Mouse (Mus musculus): ENCODE results near the gene Opcml. TPM values are rescaled to one million over a fixed set of nuclear protein-coding genes. Genes with fewer than 3 reads are reported as not detected.

Opcml gene
- polyA plus RNA-seq, 1 experiment from 2014 or later = 0.31 TPM

- Histone ChIP-seq H3K4me2 (no peak overlapping the region), H3K36me3 (no peaks in the 10 kb centered on the region), H3K4me1 (replicated peaks) (no peaks in the 10 kb centered on the region), H3K27me3 (no peaks in the 10 kb centered on the region), H3K4me3 (replicated peaks) (no peak overlapping the region), H3K9ac (no peak overlapping the region), H3K9me3 (replicated peaks) (0 out of 2 replicates have a peak, but pooled peaks cover 2% of the 10 kb centered on the region), H3K27ac (no peak overlapping the region)
- no peak for DNase-seq
- no peak for ATAC-seq (ENCODE audit: low read depth)
Measured at GRCm38 (mm10) chr9:28615447-28615846, 824.9 kb downstream of the Opcml start.

DNA sequence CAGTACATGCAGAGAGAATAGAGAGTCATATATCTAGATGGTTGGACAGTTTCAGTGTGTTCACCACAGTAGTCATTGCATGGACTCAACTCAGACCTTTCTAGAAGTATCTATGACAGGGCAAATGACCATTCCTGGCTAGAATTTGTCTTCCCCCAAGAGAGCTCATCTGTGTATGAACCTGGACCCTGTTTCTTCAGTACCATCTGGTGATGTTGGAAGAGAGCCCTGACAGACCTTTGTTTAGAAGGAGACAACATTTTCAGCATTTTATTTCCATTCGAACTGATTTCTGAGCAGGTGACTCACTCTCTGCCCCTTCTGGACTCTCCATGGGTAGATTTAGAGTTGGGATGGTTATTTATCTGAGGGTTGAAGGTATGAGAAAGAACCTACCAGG lies 827.1 kb downstream of the Opcml start:
- 34% methylated on average over 1 of the region's 1 CpGs for WGBS (ENCODE audit: insufficient replicate concordance)

DNA sequence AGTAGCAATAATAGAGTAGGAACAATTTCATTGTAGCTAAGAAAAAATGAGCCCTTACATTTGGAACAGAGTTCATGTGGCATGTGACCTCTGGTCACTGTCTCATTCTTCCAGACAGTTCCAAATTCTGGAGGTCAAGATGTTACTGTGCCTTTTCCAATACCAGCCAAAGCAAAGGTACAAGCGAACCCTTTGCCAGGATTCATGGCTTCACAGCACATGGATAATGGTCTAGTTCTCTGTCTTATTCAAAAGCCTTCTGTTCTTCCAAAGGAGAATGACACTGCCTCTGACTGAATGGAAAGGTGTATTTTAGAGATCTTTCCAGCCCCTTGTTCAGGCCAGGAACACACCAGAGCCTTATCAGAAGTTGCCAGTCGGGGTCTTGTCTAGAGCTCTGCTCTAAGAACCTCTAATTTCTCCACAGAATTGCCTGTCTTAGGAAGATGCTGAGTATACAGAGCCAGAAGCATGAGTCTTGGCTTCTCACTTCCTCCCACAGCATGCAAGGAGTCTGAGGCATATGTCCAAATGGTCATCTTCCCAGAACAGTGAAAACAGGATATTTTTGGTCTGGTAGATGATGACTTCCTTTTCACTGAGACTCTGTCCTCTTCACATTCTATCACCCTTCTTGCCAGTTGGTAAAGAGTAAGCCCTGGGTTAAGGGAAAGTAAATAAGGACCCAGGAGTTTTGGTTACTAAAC lies 827.8 kb downstream of the Opcml start:
- no peak for DNase-seq

More for the DNA sequence above, 827.1 kb downstream of the Opcml start:
- Histone ChIP-seq H3K27ac (no peak overlapping the region), H3K4me1 (replicated peaks) (no peaks in the 10 kb centered on the region), H3K4me2 (no peak overlapping the region), H3K9me3 (replicated peaks) (0 out of 2 replicates have a peak, but pooled peaks cover 2% of the 10 kb centered on the region), H3K4me3 (replicated peaks) (no peak overlapping the region), H3K9ac (no peak overlapping the region), H3K27me3 (no peaks in the 10 kb centered on the region), H3K36me3 (no peaks in the 10 kb centered on the region)
- DNase-seq = no peak
- ATAC-seq (ENCODE audit: low read depth) = no peak

GRCm38 (mm10) chr9:28621939-28622338 lies 831.4 kb downstream of the Opcml start:
- Histone ChIP-seq H3K36me3 (no peaks in the 10 kb centered on the region), H3K27ac (no peak overlapping the region), H3K4me2 (no peak overlapping the region), H3K4me1 (replicated peaks) (no peaks in the 10 kb centered on the region), H3K9me3 (replicated peaks) (0 out of 2 replicates have a peak, but pooled peaks cover 2% of the 10 kb centered on the region), H3K9ac (no peak overlapping the region), H3K27me3 (no peaks in the 10 kb centered on the region), H3K4me3 (replicated peaks) (no peak overlapping the region)
- 69% methylated on average over 1 of the region's 1 CpGs for WGBS (ENCODE audit: insufficient replicate concordance)
- ATAC-seq (ENCODE audit: low read depth) (no peak), DNase-seq (no peak)

More for the DNA sequence above, 827.8 kb downstream of the Opcml start:
- Histone ChIP-seq H3K9me3 (replicated peaks) (0 out of 2 replicates have a peak, but pooled peaks cover 2% of the 10 kb centered on the region), H3K27me3 (no peaks in the 10 kb centered on the region), H3K4me2 (no peak overlapping the region), H3K4me3 (replicated peaks) (no peak overlapping the region), H3K36me3 (no peaks in the 10 kb centered on the region), H3K4me1 (replicated peaks) (no peaks in the 10 kb centered on the region), H3K9ac (no peak overlapping the region), H3K27ac (no peak overlapping the region)
- WGBS (ENCODE audit: insufficient replicate concordance) = 40% methylated on average over 2 of the region's 2 CpGs
- ATAC-seq (ENCODE audit: low read depth) = no peak

- WGBS (ENCODE audit: insufficient replicate concordance) = 64% methylated on average over 10 of the region's 10 CpGs
- no peaks in the 10 kb centered on the region for H3K9me3 ChIP-seq (replicated peaks)
Measured at GRCm38 (mm10) chr9:28624870-28625269, 834.3 kb downstream of the Opcml start.

DNA sequence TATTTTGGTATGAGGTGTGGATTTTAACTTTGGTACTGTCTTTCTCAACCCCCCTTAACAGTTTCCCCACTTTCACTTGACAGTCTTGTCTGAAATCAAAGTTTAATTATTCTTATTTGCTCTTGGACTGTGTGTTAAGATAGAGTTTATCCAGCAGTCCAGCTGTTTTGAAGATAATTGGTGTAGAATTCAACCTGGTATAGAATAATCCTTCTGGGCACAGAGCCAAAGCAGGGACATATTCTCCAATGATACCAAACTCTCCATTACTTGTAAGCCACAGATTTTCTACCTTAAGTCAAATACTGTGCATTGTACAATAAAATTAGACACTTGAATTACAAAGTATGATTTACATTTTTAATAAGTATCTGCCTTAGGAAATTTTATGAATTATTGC lies 852.2 kb downstream of the Opcml start:
- H3K27ac ChIP-seq = no peak overlapping the region
- ATAC-seq (ENCODE audit: low read depth) (no peak), DNase-seq (no peak)
- H3K9ac ChIP-seq = no peak overlapping the region
- no peaks in the 10 kb centered on the region for H3K9me3 ChIP-seq (replicated peaks)
- no peak overlapping the region for H3K4me2 ChIP-seq
- H3K4me3 ChIP-seq (replicated peaks) = no peak overlapping the region
- no peaks in the 10 kb centered on the region for H3K36me3 ChIP-seq
- no peaks in the 10 kb centered on the region for H3K27me3 ChIP-seq
- H3K4me1 ChIP-seq (replicated peaks) = no peaks in the 10 kb centered on the region

More at GRCm38 (mm10) chr9:28624870-28625269, 834.3 kb downstream of the Opcml start:
- Histone ChIP-seq H3K36me3 (no peaks in the 10 kb centered on the region), H3K4me1 (replicated peaks) (no peaks in the 10 kb centered on the region), H3K27ac (no peak overlapping the region), H3K4me3 (replicated peaks) (no peak overlapping the region), H3K4me2 (no peak overlapping the region), H3K9ac (no peak overlapping the region), H3K27me3 (no peaks in the 10 kb centered on the region)
- no peak for ATAC-seq (ENCODE audit: low read depth)
- DNase-seq = no peak

- no peak for DNase-seq
- no peak for ATAC-seq (ENCODE audit: low read depth)
- H3K9ac ChIP-seq = no peak overlapping the region
- H3K4me2 ChIP-seq = no peak overlapping the region
- H3K4me1 ChIP-seq (replicated peaks) = no peaks in the 10 kb centered on the region
- no peaks in the 10 kb centered on the region for H3K27me3 ChIP-seq
- WGBS (ENCODE audit: insufficient replicate concordance) = 62% methylated on average over 2 of the region's 2 CpGs
- H3K4me3 ChIP-seq (replicated peaks) = no peak overlapping the region
- H3K9me3 ChIP-seq (replicated peaks) = no peaks in the 10 kb centered on the region
- H3K36me3 ChIP-seq = no peaks in the 10 kb centered on the region
- no peak overlapping the region for H3K27ac ChIP-seq
Measured at GRCm38 (mm10) chr9:28644063-28644462, 853.5 kb downstream of the Opcml start.

DNA sequence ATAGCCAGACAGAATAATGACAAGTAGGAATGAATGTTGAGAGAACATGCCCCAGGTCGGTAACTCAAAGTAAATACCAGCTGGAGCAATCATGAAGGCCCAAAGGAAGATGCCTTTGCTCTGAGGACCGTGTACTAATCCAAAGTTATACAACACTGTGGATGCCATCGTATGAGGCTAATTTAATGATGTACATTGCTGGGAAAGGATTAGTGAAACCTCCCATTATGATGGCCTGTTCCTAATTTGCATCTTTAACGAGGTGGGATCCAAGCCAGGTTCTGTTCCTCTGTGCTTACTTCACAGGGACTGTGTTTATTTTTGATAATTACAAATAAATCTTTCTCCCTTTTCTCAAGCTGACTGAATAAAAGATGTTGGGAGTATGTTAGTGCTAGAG lies 859.5 kb downstream of the Opcml start:
- H3K36me3 ChIP-seq = no peaks in the 10 kb centered on the region
- H3K9ac ChIP-seq = no peak overlapping the region
- H3K4me1 ChIP-seq (replicated peaks) = no peaks in the 10 kb centered on the region
- no peak overlapping the region for H3K4me3 ChIP-seq (replicated peaks)
- WGBS (ENCODE audit: insufficient replicate concordance) = 41% methylated on average over 4 of the region's 4 CpGs
- DNase-seq (no peak), ATAC-seq (ENCODE audit: low read depth) (no peak)
- H3K9me3 ChIP-seq (replicated peaks) = no peaks in the 10 kb centered on the region
- no peak overlapping the region for H3K4me2 ChIP-seq
- H3K27me3 ChIP-seq = no peaks in the 10 kb centered on the region
- no peak overlapping the region for H3K27ac ChIP-seq

DNA sequence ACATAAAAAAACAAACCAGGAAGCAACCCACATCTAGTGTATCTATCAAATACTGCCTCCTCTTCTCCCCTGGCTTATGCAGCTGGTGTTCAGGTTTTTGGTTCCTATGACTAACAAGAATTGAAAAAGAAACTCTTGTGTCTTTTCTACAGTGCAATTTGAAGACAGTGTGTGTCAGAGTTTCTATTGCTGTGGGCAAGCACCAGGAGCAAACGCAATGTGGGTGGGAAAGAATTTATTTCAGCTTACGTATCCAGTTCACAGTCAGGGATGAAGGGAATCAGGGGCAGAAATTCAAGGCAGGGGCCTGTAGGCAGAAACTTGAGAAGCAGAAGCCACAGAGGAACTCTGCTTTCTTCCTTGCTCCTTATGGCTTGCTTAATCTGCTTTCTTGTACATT lies 869.4 kb downstream of the Opcml start:
- no peak overlapping the region for H3K4me2 ChIP-seq
- DNase-seq = no peak
- 57% methylated on average over 2 of the region's 2 CpGs for WGBS (ENCODE audit: insufficient replicate concordance)
- no peak overlapping the region for H3K27ac ChIP-seq
- H3K4me1 ChIP-seq (replicated peaks) = no peaks in the 10 kb centered on the region
- H3K9ac ChIP-seq = no peak overlapping the region
- ATAC-seq (ENCODE audit: low read depth) = no peak
- no peaks in the 10 kb centered on the region for H3K9me3 ChIP-seq (replicated peaks)
- no peak overlapping the region for H3K4me3 ChIP-seq (replicated peaks)
- no peaks in the 10 kb centered on the region for H3K27me3 ChIP-seq
- no peaks in the 10 kb centered on the region for H3K36me3 ChIP-seq

DNA sequence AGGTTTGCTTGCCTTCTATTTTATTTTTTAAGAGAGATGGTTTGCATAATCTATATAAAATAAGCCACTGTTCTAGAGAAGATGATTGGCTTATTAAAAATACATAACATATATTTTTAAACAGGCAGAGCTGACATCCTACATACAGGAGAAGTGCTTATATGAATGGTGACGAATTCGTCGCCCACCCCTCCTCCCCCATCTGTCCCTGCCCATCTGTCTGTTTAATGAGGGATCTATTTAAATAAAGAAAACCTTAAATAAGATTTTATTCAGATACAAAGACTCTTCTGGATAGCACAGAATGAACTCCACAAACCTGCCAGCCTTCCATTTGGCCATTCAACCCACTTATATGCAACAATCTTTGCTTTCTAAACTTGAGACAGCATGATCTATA lies 872.3 kb downstream of the Opcml start:
- ATAC-seq (ENCODE audit: low read depth) (no peak), DNase-seq (no peak)
- H3K4me2 ChIP-seq = no peak overlapping the region
- WGBS (ENCODE audit: insufficient replicate concordance) = 77% methylated on average over 3 of the region's 3 CpGs
- H3K27ac ChIP-seq = no peak overlapping the region
- no peaks in the 10 kb centered on the region for H3K4me1 ChIP-seq (replicated peaks)
- no peaks in the 10 kb centered on the region for H3K27me3 ChIP-seq
- no peak overlapping the region for H3K4me3 ChIP-seq (replicated peaks)
- H3K9ac ChIP-seq = no peak overlapping the region
- H3K9me3 ChIP-seq (replicated peaks) = no peaks in the 10 kb centered on the region
- H3K36me3 ChIP-seq = no peaks in the 10 kb centered on the region

DNA sequence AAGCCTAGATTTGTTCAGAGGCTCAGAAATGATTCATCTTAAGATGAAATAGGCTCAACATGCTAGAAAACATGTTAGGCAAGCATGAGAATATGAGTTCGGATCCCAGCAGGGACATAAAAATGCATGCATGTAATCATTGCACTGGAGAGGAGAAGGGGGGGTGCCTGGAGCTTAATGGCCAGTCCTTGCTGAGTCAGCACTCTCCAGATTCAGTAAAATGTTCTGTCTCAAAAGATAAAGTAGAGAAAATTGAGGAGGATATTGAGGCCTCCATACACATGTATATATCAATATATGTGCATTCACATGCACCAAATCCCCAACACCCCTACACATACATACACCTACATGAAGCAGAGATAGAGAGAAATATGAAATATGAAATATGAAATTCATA lies 889.7 kb downstream of the Opcml start:
- Histone ChIP-seq H3K9me3 (replicated peaks) (no peaks in the 10 kb centered on the region), H3K9ac (no peak overlapping the region)
- no peak for ATAC-seq (ENCODE audit: low read depth)

DNA sequence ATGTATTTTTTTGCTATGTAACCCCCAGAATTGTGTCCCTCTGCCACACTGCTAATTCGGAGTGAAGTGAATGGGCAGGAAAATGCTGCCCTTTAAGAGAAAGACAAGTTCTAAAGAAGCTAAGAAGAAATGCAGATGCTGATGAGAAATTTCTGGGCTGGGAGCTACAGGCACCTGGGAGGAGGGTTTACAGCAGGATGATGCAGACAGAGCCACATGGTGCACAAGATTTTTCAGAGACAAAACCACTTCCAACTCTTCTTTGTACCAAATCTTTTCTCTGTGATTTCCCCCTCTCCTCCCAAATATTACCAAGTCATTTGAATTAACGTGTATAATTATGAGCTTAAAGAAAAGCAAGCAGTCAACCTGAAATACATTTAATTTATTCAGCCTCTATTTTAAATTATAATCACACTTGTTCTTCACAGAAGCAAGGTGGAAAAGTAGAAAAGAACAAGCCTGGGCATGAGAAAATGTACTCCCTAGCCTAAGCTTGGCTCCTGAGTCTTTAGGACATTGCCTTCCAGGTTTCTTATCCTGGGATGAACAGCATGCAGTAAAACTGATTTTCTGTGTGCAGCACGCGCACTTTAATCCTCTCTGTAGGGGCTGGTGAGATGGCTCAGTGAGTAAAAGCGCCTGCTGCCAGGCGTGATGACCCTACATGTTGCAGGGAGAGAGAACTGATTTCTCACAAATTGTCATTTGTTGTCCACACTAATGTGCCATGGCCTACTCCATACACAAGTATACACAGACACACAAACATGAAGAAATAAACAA lies 890.9 kb downstream of the Opcml start:
- no peak overlapping the region for H3K4me2 ChIP-seq
- no peak overlapping the region for H3K27ac ChIP-seq
- no peaks in the 10 kb centered on the region for H3K27me3 ChIP-seq
- no peak overlapping the region for H3K9ac ChIP-seq
- DNase-seq (no peak), ATAC-seq (ENCODE audit: low read depth) (no peak)
- 54% methylated on average over 6 of the region's 6 CpGs for WGBS (ENCODE audit: insufficient replicate concordance)
- no peaks in the 10 kb centered on the region for H3K4me1 ChIP-seq (replicated peaks)
- no peaks in the 10 kb centered on the region for H3K9me3 ChIP-seq (replicated peaks)
- H3K36me3 ChIP-seq = no peaks in the 10 kb centered on the region
- H3K4me3 ChIP-seq (replicated peaks) = no peak overlapping the region

More for the DNA sequence above, 889.7 kb downstream of the Opcml start:
- no peak for DNase-seq
- 46% methylated on average over 1 of the region's 1 CpGs for WGBS (ENCODE audit: insufficient replicate concordance)
- Histone ChIP-seq H3K4me2 (no peak overlapping the region), H3K36me3 (no peaks in the 10 kb centered on the region), H3K27ac (no peak overlapping the region), H3K4me3 (replicated peaks) (no peak overlapping the region), H3K27me3 (no peaks in the 10 kb centered on the region), H3K4me1 (replicated peaks) (no peaks in the 10 kb centered on the region)

Data from liver, embryonic 13.5 days (tissue).